Mouse (Mus musculus): Measurements from ENCODE around the gene Hapln1.

Hapln1 gene

GRCm38 (mm10) chr13:89539205-89539886 lies at the start of gene Hapln1:
Hapln1 (plus strand) TSS chr13:89539796.
- DNase-seq (ENCODE audit: low spot score): peak; percentile 21

GRCm38 (mm10) chr13:89493169-89493568 lies 46.4 kb upstream of the Hapln1 start:
- DNase-seq (ENCODE audit: low spot score): no peak

GRCm38 (mm10) chr13:89493678-89494077 lies 45.9 kb upstream of the Hapln1 start:
- no peak for DNase-seq (ENCODE audit: low spot score)

- DNase-seq (ENCODE audit: low spot score): no peak
Measured at GRCm38 (mm10) chr13:89496569-89496968, 43.0 kb upstream of the Hapln1 start.

- no peak for DNase-seq (ENCODE audit: low spot score)
Measured at GRCm38 (mm10) chr13:89499419-89499818, 40.2 kb upstream of the Hapln1 start.

- no peak for DNase-seq (ENCODE audit: low spot score)
Measured at GRCm38 (mm10) chr13:89521507-89521908, 18.1 kb upstream of the Hapln1 start.

GRCm38 (mm10) chr13:89528716-89529115 lies 10.9 kb upstream of the Hapln1 start:
- DNase-seq (ENCODE audit: low spot score): no peak

- DNase-seq (ENCODE audit: low spot score): no peak
Measured at GRCm38 (mm10) chr13:89530386-89530785, 9.2 kb upstream of the Hapln1 start.

- DNase-seq (ENCODE audit: low spot score): no peak
Measured at GRCm38 (mm10) chr13:89539887-89540264, 280 bp downstream of the Hapln1 start.

- no peak for DNase-seq (ENCODE audit: low spot score)
Measured at GRCm38 (mm10) chr13:89540301-89540982, 846 bp downstream of the Hapln1 start.

- DNase-seq (ENCODE audit: low spot score): no peak
Measured at GRCm38 (mm10) chr13:89543003-89543402, 3.4 kb downstream of the Hapln1 start.

GRCm38 (mm10) chr13:89548203-89548740 lies 8.7 kb downstream of the Hapln1 start:
- DNase-seq (ENCODE audit: low spot score): peak; percentile 44

- no peak for DNase-seq (ENCODE audit: low spot score)
Measured at GRCm38 (mm10) chr13:89549507-89549906, 9.9 kb downstream of the Hapln1 start.

- no peak for DNase-seq (ENCODE audit: low spot score)
Measured at GRCm38 (mm10) chr13:89551502-89551901, 11.9 kb downstream of the Hapln1 start.

GRCm38 (mm10) chr13:89564518-89564917 lies 24.9 kb downstream of the Hapln1 start:
- DNase-seq (ENCODE audit: low spot score): no peak

GRCm38 (mm10) chr13:89566300-89566699 lies 26.7 kb downstream of the Hapln1 start:
- no peak for DNase-seq (ENCODE audit: low spot score)

GRCm38 (mm10) chr13:89579115-89579514 lies 39.5 kb downstream of the Hapln1 start:
- no peak for DNase-seq (ENCODE audit: low spot score)

GRCm38 (mm10) chr13:89583138-89583746 lies 43.6 kb downstream of the Hapln1 start:
- DNase-seq (ENCODE audit: low spot score): no peak

GRCm38 (mm10) chr13:89583747-89584738 lies 44.4 kb downstream of the Hapln1 start:
- no peak for DNase-seq (ENCODE audit: low spot score)

- no peak for DNase-seq (ENCODE audit: low spot score)
Measured at GRCm38 (mm10) chr13:89585144-89585543, 45.5 kb downstream of the Hapln1 start.

- DNase-seq (ENCODE audit: low spot score): no peak
Measured at GRCm38 (mm10) chr13:89595105-89595504, 55.5 kb downstream of the Hapln1 start.

- DNase-seq (ENCODE audit: low spot score): no peak
Measured at GRCm38 (mm10) chr13:89597354-89597753, 57.8 kb downstream of the Hapln1 start.
